Mouse (Mus musculus): ENCODE measurements around the gene Cd209b.

- TF ChIP-seq CTCF (IDR thresholded peaks at IDR 0.05; ENCODE audit: low read depth, low read length) (peak; percentile 74), POLR2A (IDR thresholded peaks at IDR 0.05; ENCODE audit: extremely low read depth, insufficient read depth, low read length) (no peak)
Measured at GRCm38 (mm10) chr8:3956037-3956436, 29.4 kb upstream of the Cd209b start.
